Mouse (Mus musculus) NIH3T3 (cell line): Measurements from ENCODE around the gene Creg1.
"Not testable (repeated sequence)": the region's sequence is repeated elsewhere in the genome, so short reads cannot be mapped to it uniquely, and the experiment has no call there.

Source experiments
- DNase-seq: peaks from one replicate; pipeline ENCODE4 v3.0.0-alpha.2; 2012; ENCODE audit warnings: low read depth

Creg1 gene

DNA sequence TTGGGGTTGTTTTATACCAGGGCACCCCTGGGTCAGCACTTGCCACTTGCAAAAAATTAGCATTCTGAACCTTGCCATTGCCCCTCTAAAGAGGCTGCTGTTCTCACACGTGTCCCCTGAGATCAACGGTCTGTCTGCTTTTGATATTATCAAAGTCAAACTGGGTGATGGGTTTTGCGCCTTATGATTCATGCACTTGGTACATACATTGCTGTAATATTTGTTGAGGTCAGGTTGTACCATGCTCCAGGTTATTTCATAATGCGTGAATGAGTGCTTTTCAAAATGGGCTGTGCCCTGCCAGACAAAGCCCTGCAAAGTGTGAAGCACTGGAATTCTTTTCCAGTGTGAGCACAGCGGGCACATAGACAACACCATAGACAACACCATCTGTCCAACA lies 11.7 kb upstream of the Creg1 start:
- no peak for DNase-seq

DNA sequence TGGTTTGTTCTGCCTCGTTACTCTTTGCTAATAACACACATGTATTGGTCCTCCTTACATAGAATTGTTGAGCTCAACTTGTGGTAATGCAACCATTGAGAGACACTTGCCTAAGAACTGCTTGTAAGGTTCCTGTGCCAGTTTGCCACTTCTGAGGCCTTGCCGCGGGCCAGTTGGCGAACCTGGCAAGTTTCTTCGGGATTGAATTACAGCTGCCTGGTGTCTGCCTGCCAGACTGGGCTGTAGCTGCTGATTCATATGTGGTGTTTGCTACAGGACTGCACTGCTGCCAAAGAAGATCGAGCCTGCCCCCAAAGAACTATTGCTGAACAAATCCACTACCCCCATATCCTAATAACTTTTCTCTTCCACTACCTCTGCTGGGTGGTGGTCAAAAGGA lies 9.3 kb upstream of the Creg1 start:
- DNase-seq, result peak; percentile 37

DNA sequence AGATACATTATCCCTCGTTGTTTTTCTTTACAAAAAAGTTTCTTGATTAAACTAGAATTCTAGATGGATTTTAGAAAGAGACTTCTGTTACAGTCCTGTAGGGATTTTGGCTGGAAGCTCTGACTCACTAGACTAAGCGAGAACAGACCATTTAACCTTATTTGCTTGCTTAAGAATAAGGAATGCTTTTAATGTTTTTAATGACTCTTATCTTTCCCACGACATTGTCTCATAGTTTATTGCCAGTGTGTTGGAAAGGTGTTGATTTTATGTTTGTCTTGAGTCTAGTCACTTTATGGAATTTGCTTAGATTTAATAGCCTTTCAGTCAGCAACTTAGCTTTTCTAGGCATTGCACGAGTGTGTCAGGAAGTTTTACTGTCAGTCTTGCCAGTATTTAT lies 8.4 kb upstream of the Creg1 start:
- DNase-seq, result no peak

DNA sequence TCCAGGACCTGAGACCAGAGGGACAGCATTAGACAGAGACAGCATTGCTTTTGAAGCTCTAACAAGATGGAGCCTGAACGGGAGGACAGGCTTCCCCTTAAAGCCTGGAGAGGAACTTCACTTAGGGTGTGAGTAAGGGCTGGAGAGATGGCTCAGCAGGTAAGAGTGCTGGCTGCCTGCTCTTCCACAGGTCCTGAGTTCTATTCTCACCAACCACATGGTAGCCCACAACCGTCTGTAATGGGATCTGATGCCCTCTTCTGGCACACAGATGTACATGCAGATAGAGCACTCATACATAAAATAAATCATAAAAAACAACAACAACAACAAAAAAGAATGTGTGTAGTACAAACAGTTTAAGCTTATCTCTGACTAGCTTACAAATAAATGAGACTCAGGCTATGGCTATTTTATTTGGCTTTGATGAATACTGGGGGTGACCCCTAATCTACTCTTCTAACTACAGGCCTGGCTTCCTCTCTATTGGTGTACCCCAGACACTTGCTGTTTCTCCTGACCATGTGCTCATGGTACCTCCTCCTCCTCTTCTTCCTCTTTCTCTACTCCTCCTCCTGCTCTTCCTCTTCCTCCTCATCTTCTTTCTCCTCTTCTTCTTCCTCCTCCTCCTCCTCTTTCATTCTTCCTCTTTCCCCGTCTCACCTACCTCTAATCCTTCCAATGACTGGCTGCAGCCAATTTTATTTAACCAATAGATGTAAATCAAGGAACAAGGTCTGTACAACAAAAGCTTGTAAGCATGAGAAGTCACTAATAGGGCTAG lies 1.8 kb upstream of the Creg1 start:
- no peak for DNase-seq

DNA sequence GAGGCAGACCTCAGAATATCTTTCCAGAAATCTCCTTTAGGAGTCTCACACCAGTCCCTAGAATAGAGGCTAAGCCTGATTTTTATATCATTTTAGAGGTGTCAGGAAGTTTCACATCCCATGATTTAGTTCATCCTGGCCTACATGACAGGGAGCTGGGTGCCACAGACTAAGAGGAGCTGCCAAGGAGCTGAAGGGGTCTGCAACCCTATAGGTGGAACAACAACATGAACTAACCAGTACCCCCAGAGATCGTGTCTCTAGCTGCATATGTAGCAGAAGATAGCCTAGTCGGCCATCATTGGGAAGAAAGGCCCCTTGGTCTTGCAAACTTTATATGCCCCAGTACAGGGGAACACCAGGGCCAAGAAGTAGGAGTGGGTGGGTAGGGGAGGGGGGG lies 1.0 kb upstream of the Creg1 start:
- DNase-seq, result not testable (repeated sequence)

DNA sequence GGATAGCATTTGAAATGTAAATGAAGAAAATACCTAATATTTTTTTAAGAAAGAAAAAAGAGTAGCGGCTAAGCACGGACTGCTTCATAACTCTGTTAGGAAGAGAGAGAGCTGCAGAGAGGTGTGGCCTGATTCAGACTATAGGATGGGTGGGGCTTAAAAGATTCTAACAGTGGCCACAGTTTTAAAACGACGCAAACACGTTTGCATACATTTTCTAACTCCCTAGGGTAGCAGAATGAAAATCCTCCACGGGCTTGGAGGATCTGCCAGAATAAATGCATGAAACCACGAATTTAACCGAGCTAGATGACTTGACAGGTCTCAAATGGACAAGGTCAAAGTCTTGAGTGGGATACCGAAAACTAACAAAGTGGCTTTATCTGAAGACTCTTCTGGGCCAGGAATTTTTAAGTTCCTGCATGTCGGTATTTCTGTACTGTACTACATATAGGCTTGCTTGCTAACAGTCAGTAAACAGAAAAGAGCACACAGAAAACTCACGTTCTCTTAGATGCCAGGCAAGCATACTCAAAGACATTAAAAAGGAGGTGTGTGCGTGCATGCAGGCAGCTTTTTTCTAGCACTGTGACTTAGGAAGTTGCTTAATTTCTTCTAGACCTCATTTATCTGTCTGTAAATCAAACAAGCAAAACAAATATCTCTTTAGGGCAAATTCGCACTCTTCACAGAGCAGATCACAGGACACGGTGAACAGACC lies 472 bp upstream of the Creg1 start:
- peak; percentile 46 for DNase-seq

DNA sequence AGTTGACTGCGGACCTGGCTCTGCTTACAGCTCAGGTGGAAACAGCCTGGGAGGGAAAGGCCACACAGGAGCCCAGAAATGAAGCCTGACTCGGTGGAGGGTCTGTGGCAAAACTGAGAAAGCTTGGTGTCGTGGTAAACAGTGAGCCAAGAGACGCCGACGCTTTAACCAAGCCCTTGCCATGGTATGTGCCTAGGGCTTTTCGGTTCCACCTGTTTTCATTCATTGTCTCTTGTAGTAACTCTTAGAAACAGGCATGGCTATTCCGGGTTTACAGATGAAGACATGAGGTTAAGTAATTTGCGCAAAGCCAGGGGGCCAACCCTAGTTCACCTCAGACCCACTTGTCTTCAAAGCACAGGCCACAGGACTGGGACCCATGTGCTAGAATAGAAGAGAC lies 1.0 kb downstream of the Creg1 start:
- DNase-seq, result no peak

DNA sequence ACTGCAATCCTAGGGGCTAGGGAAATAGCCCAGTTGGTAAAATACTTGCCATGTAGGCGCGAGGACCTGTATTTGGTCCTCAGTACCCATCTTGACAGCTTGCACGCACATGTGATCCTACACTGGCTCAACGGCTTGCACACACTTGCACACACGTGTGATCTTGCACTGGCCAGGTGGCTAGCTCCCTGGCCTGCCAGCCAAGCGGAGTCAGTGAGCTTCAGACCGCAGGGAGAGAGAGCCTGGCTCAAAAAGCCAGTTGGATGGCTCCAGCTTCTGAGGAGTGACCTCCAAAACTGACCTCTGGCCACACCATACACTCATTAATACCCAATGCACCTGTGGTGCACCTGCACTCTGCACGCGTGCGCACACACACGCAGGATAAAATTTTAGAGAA lies 1.5 kb downstream of the Creg1 start:
- no peak for DNase-seq

DNA sequence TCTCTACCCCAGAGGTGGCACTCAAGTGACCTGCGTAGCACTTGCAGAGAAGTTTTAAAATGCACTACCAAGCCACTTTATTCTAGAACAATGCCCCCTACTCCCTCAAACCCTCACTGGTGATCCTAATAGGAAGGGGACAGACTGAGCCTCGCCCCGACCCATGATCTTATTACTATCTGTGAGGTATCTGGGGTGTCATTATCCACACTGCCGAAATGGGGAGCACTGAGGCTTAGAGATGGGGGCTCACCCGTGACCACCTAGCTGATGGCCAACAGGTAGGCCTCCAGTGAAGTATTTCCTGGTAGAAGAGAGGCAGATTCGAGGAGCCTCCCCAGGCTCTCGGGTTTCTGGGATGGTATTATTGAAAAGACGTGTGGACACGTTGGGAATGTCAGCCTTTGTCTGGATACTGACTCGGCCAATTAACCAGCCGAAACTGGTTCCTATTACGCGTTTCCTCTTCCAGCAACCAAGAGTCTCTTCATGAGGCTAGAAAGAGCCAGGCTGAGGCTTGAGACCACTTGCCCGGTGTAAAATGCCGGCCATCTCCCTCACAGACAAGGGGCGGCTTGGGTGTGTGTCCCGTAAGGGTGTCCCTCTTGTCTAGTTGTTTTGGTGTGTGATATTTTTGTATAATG lies 2.2 kb downstream of the Creg1 start:
- no peak for DNase-seq

DNA sequence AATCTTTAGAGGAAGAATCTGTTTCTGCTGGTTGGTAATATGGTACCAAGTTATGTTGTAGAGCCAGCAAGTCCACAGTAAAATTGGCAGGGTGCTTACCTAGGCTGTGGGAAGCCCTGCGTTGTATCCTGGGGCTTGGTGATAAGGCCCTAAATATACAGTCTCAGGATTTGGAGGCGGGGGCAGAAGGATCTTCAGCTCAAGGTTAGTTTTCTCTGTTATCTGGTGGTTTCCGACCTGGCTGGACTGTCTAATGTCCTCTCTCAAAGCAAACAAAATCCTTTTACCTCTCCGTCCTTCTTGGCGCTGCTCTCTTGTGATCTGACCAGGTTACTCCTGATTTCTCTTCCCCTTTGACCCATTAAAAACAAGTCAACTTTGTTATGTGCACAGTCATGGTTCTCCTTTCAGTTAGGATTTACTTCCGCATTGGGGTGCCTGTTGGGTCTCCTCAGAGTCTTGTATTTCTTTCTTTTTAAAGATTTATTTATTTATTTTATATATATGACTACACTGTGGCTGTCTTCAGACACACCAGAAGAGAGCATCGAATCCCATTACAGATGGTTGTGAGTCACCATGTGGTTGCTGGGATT lies 2.8 kb downstream of the Creg1 start:
- DNase-seq, result no peak

DNA sequence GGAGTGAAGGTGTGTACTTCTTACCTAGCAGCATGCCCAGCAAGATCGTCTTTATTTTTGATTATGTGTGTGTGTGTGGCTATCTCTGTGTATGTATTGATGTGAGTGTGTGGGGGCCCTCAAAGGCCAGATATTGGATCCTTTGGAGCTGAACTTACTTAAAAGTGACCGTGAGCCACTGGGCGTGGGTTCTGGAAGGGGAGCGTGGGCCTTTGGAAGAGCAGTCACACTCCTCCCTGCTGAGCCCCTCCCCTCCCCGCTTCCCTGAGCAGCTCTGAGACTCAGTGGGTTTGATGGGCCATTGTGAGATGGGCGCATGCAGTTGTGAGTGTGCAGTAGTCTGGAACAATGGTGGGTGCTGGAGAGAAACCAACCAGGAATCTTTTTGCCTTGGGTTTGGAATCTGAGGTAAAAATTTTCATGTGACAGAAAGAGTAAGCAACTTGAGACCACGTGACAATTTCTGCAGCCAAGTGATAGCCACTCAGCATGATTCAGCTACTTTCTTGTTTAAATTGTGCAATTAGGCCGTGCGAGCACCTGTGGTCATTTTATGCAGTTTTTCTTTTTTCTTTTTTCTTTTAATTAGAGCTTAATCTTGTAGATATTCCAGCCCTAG lies 5.5 kb downstream of the Creg1 start:
- DNase-seq, result peak; percentile 30

DNA sequence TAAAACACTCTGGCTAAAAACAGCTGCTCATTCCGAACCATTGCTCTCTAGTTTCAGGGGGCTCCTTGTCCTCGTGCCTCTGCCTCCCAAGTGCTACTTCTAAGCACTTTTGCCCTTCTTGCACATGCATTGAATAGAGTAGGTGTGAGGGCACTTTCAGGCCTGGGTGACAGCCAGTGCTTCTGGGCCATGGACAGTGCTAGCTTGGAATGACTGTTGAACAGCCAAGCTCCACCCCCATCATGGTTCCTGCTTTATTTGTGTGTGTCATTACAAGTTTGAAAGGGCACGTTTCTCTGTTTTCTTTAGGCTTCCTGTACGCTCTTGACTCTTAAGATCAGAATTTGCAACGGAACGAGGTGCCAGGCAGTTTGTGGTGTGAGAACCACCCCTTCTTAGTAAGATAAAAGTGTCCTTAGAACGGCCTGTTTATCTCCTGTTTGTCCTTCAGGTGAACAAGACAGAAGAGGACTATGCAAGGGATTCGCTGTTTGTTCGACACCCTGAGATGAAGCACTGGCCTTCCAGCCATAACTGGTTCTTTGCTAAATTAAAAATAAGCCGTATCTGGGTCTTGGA lies 6.7 kb downstream of the Creg1 start:
- no peak for DNase-seq

DNA sequence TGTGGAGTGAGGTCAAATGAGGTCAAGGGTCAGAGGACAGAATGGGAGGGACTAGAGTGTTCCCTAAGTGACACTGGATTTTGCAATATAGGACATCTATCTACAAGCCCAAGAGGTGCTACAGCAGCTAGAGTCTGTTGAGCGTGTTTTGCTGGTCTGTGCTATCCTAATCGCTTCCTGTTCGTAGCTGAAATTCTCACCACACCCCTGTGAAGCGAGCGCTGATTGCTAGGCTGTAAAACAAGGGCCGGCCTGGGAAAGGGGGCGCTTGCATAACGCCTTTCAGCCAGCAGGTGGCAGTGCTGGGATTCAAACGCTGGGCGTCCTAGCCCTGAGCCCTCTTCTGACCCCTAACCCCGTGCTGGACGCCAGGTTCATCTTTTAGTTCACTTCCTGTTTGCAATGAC lies 7.9 kb downstream of the Creg1 start:
- peak; percentile 73 for DNase-seq

DNA sequence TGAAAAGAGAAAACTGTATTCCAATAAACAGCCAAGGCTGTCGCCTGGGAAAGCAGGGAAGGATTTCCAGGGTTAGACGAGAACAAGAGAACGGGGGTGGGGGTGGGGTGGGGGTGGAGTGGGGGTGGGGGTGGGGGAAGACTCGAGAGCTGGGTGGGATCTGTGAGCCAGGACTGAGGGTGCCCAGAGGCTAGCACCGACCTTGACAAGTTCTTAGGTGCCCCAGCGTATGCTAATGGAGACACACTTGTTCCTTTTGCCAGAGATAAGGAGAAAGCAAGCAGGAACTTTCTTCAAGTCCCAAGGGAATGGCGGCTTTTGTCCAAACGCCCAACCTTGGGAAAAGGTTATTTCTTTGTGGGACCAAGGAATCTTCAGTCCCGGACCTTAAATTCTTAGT lies 8.5 kb downstream of the Creg1 start:
- no peak for DNase-seq

DNA sequence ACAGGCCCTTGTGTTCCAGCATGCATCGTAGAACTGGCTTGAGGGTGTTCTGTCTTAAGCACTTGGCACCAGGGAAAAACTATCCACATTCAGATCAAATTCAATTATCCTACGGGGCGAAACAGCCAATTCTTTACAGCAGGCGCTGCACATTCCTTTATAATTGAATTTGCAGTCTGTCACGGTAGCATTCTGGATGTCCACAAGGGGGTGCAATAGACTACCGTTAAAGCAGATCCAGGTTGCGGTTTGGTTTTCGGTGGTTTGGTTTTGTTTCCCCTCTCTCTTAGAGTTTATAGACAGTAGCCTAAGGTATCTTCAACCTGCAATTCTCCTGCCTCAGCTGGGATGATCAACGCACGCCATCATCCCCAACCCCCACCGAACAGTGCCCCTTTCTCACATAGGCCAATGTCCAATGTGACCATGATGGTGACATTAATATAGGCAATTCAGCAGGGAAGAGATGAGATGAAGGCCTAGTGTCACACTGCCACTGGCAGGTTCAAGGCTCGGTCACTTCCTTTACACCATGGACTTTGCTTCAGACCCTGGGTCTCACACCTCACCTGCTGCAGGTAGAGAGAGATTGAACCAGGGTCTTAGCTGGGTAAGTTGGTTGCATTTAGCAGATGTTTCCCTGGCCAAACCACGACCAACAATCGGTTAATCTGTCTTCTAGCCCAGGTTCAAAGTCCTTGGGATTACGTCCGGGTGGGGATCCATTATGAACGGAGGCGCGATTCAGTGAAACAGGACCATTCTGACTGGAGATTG lies 12.2 kb downstream of the Creg1 start:
- DNase-seq, result peak; percentile 72

DNA sequence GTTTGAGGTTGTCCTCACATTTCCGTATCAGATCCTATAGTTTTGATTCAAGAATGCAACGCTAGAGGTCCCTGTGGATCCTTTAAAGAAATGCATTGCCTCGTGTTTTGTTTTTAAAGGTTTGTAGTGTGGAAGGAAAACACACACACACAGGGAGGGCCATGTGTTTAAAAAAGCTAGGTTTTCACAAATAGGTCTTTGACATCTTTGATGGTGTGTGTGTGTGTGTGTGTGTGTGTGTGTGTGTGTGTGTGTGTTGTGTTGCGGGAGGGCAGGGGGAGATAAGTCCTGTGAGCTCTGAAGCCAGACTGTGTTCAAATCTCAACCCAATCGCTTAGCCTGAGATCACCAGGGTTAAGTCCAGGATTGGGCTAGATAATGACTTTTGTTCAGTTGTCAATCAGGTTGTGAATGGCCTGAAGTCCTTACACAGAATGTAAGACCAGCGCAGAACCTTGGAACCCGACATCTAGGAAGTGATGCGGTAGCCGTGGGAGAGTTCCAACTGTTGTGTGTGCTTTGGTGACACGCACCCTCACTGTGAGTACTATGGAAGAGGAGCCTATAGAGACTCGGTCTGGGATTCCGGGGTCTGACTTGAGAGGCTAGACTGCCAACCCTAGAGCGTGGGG lies 16.5 kb downstream of the Creg1 start:
- peak; percentile 85 for DNase-seq

DNA sequence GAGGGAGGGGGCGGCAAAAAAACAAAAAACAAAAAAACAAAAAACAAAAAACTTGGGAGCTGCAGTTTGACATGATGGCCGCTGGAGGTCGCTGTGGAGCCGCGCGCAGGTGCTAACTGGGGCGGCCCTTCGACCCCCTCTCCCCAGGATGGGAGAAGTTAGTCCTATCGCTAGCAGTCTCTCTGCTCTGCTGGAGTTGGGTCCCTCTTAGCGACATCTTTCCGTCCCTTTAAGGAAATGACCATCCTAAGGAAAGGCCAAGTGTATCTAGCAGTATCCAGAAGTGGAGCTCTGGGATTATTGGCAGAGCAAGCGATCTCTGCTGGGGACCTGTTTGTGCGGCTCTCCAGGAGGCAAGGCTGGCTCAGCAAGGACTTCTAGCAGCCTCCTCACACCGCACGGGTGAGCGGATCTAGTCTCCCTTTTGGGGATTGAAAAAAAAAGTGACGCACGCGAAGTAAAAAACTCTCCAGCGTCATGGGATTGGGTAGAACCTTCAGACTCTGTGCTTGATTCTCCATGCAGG lies 17.1 kb downstream of the Creg1 start:
- DNase-seq, result peak; percentile 71

DNA sequence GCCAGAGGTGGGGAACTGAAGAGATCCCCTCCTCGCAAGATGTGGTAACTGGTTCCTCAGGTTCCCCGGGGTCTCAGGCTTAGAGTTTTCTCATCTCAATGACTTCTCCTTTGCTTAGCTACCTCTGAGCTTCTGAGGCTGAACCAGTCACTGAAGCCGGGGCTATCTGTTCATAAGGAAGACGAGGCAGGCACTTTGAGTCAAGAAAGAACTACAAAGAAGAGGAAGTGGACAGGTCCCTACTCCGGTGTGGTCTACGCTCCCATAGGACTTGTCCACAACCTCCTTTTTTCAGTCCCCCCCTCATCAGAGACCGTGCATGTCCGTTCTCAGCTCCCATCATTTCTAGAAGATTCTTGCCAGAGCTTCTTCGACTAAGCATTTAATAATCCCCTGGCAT lies 17.9 kb downstream of the Creg1 start:
- no peak for DNase-seq

DNA sequence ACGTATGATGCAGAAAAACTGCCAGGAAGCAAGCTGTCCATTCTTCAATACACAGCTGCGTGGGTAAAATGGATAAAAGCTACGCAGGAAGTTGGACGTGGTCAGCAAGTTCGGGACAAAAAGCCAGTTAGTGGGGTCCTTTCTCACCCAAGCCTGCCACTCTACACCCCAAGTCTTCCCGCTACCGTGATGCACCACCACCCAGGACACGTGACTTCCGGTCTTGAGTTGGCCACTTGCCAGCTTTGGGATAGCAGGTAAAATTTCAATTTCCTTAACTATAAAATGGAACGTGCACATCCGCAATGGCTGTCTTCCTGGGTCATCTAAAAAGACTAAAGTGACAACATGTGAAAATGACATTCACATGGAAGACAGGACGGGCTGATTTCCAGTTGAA lies 18.4 kb downstream of the Creg1 start:
- no peak for DNase-seq

DNA sequence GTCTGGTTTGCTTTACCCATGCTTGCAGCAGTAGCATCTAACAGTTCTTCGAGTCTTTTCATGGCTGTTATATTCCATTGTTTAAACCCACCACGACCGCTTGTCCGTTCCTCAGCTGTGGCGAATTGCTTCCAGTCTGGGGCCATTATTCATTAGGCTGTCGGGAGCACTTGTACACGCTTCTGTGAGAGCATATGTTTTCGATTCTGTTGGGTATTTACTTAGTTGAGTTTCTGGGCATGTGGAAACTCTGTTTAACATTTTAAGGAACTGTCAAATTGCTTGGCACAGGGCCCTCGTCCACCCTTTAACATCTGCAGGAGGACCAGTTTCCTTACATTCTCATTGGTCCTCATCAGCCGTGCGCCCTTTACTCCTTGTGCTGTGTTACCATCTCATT lies 22.8 kb downstream of the Creg1 start:
- DNase-seq, result peak; percentile 88
